Mouse (Mus musculus): ENCODE results near the gene Sub1.

Sub1 gene

GRCm38 (mm10) chr15:12010602-12011044, 13.8 kb upstream of the Sub1 start:
- no peak for DNase-seq

GRCm38 (mm10) chr15:12009712-12010601, 13.2 kb upstream of the Sub1 start:
- DNase-seq: no peak

- DNase-seq: no peak
These were observed 12.1 kb upstream of the Sub1 start for GRCm38 (mm10) chr15:12008894-12009293.

- DNase-seq: no peak
These were observed 11.4 kb upstream of the Sub1 start for GRCm38 (mm10) chr15:12007971-12008800.

GRCm38 (mm10) chr15:12007421-12007820, 10.6 kb upstream of the Sub1 start:
- no peak for DNase-seq

GRCm38 (mm10) chr15:12006169-12006568, 9.4 kb upstream of the Sub1 start:
- DNase-seq: no peak

GRCm38 (mm10) chr15:11995815-11996201, 975 bp downstream of the Sub1 start:
- peak; percentile 93 to 95 for DNase-seq

- DNase-seq: peak; percentile 25 to 54
These were observed 1.6 kb downstream of the Sub1 start for GRCm38 (mm10) chr15:11994921-11995814.

- no peak for DNase-seq
These were observed 2.8 kb downstream of the Sub1 start for GRCm38 (mm10) chr15:11994006-11994405.

GRCm38 (mm10) chr15:11991552-11992113, 5.2 kb downstream of the Sub1 start:
- DNase-seq: no peak

- no peak for DNase-seq
These were observed 8.2 kb downstream of the Sub1 start for GRCm38 (mm10) chr15:11988580-11988979.

- DNase-seq: no peak
These were observed 8.9 kb downstream of the Sub1 start for GRCm38 (mm10) chr15:11987892-11988291.

GRCm38 (mm10) chr15:11981985-11982384, 14.8 kb downstream of the Sub1 start:
- DNase-seq: no peak

- no peak for DNase-seq
These were observed 15.3 kb downstream of the Sub1 start for GRCm38 (mm10) chr15:11981501-11981900.

- DNase-seq: no peak
These were observed 18.6 kb downstream of the Sub1 start for GRCm38 (mm10) chr15:11978175-11978574.

- DNase-seq: no peak
These were observed 19.7 kb downstream of the Sub1 start for GRCm38 (mm10) chr15:11977071-11977470.

GRCm38 (mm10) chr15:11975836-11976235, 20.9 kb downstream of the Sub1 start:
- DNase-seq: no peak

GRCm38 (mm10) chr15:11971854-11972420, 24.8 kb downstream of the Sub1 start:
- peak; percentile 78 to 83 for DNase-seq

- no peak for DNase-seq
These were observed 26.2 kb downstream of the Sub1 start for GRCm38 (mm10) chr15:11970621-11971020.

- DNase-seq: no peak
These were observed 27.9 kb downstream of the Sub1 start for GRCm38 (mm10) chr15:11968851-11969250.

GRCm38 (mm10) chr15:11966367-11966766, 30.4 kb downstream of the Sub1 start:
- peak; percentile 19 to 50 for DNase-seq

All from cerebellum, postnatal 36 days (tissue).